Mouse (Mus musculus) urinary bladder, postnatal 36 days (tissue): ENCODE measurements around the gene Il4ra.
A peak's percentile ranks its signal among the peaks of the same experiment; 100 is the strongest.

Experiments
- DNase-seq, 2 experiments: peaks; one replicate each; pipeline ENCODE4 v3.0.0; 2022; ENCODE audit warnings: low spot score in 2 of 2, mixed read lengths in 1 of 2

The Il4ra gene

GRCm38 (mm10) chr7:125551766-125552709 lies at the start of gene Il4ra:
Il4ra (plus strand) TSS chr7:125552120.
- peak; percentile 85 to 92 for DNase-seq

- no peak for DNase-seq
Observed at GRCm38 (mm10) chr7:125503374-125504092, 48.4 kb upstream of the Il4ra start.

GRCm38 (mm10) chr7:125504618-125505017 lies 47.3 kb upstream of the Il4ra start:
- DNase-seq, result no peak

GRCm38 (mm10) chr7:125505568-125505967 lies 46.4 kb upstream of the Il4ra start:
- no peak for DNase-seq

GRCm38 (mm10) chr7:125507279-125507678 lies 44.6 kb upstream of the Il4ra start:
- DNase-seq, result no peak

- DNase-seq, result no peak
Observed at GRCm38 (mm10) chr7:125511432-125511831, 40.5 kb upstream of the Il4ra start.

GRCm38 (mm10) chr7:125511852-125512251 lies 40.1 kb upstream of the Il4ra start:
- no peak for DNase-seq

GRCm38 (mm10) chr7:125515081-125515853 lies 36.7 kb upstream of the Il4ra start:
- no peak for DNase-seq

- no peak for DNase-seq
Observed at GRCm38 (mm10) chr7:125516723-125517122, 35.2 kb upstream of the Il4ra start.

- no peak for DNase-seq
Observed at GRCm38 (mm10) chr7:125517470-125517869, 34.5 kb upstream of the Il4ra start.

- DNase-seq, result no peak
Observed at GRCm38 (mm10) chr7:125519715-125520114, 32.2 kb upstream of the Il4ra start.

GRCm38 (mm10) chr7:125523051-125523450 lies 28.9 kb upstream of the Il4ra start:
- peak in 1 of 2 experiments; percentile 22 for DNase-seq

GRCm38 (mm10) chr7:125527186-125527585 lies 24.7 kb upstream of the Il4ra start:
- DNase-seq, result no peak

GRCm38 (mm10) chr7:125527901-125528580 lies 23.9 kb upstream of the Il4ra start:
- no peak for DNase-seq

GRCm38 (mm10) chr7:125539351-125539750 lies 12.6 kb upstream of the Il4ra start:
- DNase-seq, result no peak

GRCm38 (mm10) chr7:125541026-125541425 lies 10.9 kb upstream of the Il4ra start:
- DNase-seq, result no peak

- no peak for DNase-seq
Observed at GRCm38 (mm10) chr7:125541821-125542220, 10.1 kb upstream of the Il4ra start.

- no peak for DNase-seq
Observed at GRCm38 (mm10) chr7:125542335-125543050, 9.4 kb upstream of the Il4ra start.

GRCm38 (mm10) chr7:125543497-125543896 lies 8.4 kb upstream of the Il4ra start:
- no peak for DNase-seq

GRCm38 (mm10) chr7:125545331-125545730 lies 6.6 kb upstream of the Il4ra start:
- DNase-seq, result no peak

GRCm38 (mm10) chr7:125546727-125547126 lies 5.2 kb upstream of the Il4ra start:
- no peak for DNase-seq
